Mouse (Mus musculus) forebrain, embryonic 13.5 days (tissue): ENCODE results near the gene H1f0. TPM values are rescaled to one million over a fixed set of nuclear protein-coding genes. Genes with fewer than 3 reads are reported as not detected.

Source experiments
- ATAC-seq: fragments of 200-750 bp; cut with Nextera tagmentation; 2 replicates; pipeline ENCODE4 v1.8.0; 2017
- H3K27ac ChIP-seq: fragments of 300-500 bp; sonication (generic); 2 replicates; pipeline ENCODE4 v1.5.1; 2015; ENCODE audit warnings: inconsistent platforms, mild to moderate bottlenecking, moderate library complexity
- H3K27me3 ChIP-seq: fragments of 300-500 bp; sonication (generic); 2 replicates; pipeline ENCODE4 v1.6.1; 2015; ENCODE audit warnings: mild to moderate bottlenecking, inconsistent platforms
- H3K36me3 ChIP-seq: fragments of 300-500 bp; sonication (generic); 2 replicates; pipeline ENCODE4 v1.6.1; 2015; ENCODE audit warnings: mild to moderate bottlenecking, inconsistent platforms; ENCODE audit not compliant: poor library complexity, severe bottlenecking
- H3K4me1 ChIP-seq: fragments of 300-500 bp; sonication (generic); 2 replicates; pipeline ENCODE4 v1.6.1; 2015; ENCODE audit warnings: inconsistent platforms
- H3K4me2 ChIP-seq: fragments of 300-500 bp; sonication (generic); 2 replicates; pipeline ENCODE4 v1.6.1; 2015; ENCODE audit warnings: inconsistent platforms, mild to moderate bottlenecking, moderate library complexity
- H3K4me3 ChIP-seq: fragments of 300-500 bp; sonication (generic); 2 replicates; pipeline ENCODE4 v1.5.1; 2015; ENCODE audit warnings: mild to moderate bottlenecking, inconsistent platforms
- H3K9ac ChIP-seq: fragments of 300-500 bp; sonication (generic); 2 replicates; pipeline ENCODE4 v1.6.1; 2015; ENCODE audit warnings: mild to moderate bottlenecking, inconsistent platforms
- H3K9me3 ChIP-seq: fragments of 300-500 bp; sonication (generic); replicated peaks from 2 replicates; pipeline ENCODE4 v1.6.1; 2016; ENCODE audit warnings: inconsistent platforms
- WGBS: fragments of 180-500 bp; shearing (Covaris S2); methylation state at CpG from one replicate; pipeline ENCODE4 v1.1.7; 2015; 5-methylcytosine and 5-hydroxymethylcytosine counted together
- polyA plus RNA-seq: library from polyadenylated mRNA; unstranded; fragments of >200 nt; fragmentation: Nextera tagmentation; extraction: Ambion mirVana; gene quantifications from 2 replicates; pipeline ENCODE4 v1.2.1, GENCODE M21; 2015

H1f0 gene
- polyA plus RNA-seq, 1 experiment from 2014 or later = 569 TPM

GRCm38 (mm10) chr15:79042721-79043491 is 14.7 kb downstream of the H1f0 start:
- Histone ChIP-seq H3K9me3 (no peaks in the 10 kb centered on the region), H3K27me3 (peaks cover 66% of the 10 kb centered on the region), H3K27ac (no peak overlapping the region; the same call in 1 of the 2 replicates), H3K4me1 (peaks cover 27% of the 10 kb centered on the region), H3K4me3 (peak overlapping the region; percentile 53), H3K36me3 (no peaks in the 10 kb centered on the region), H3K9ac (peak overlapping the region; percentile 55), H3K4me2 (peak overlapping the region; percentile 80)
- ATAC-seq = 0 out of 2 replicates have a peak, but pooled peaks have one; percentile 28
- under 1% methylated on average over 91 of the region's 105 CpGs for WGBS

GRCm38 (mm10) chr15:79044837-79045236 is 16.6 kb downstream of the H1f0 start:
- Histone ChIP-seq H3K4me2 (no peak overlapping the region), H3K36me3 (no peaks in the 10 kb centered on the region), H3K9ac (no peak overlapping the region), H3K9me3 (no peaks in the 10 kb centered on the region), H3K4me3 (no peak overlapping the region), H3K4me1 (peaks cover 25% of the 10 kb centered on the region), H3K27me3 (peaks cover 60% of the 10 kb centered on the region), H3K27ac (no peak overlapping the region)
- WGBS = 4% methylated on average over 4 of the region's 4 CpGs
- no peak for ATAC-seq

GRCm38 (mm10) chr15:79048186-79048585 is 19.9 kb downstream of the H1f0 start:
- Histone ChIP-seq H3K27ac (no peak overlapping the region), H3K9me3 (no peaks in the 10 kb centered on the region), H3K4me2 (no peak overlapping the region), H3K4me3 (no peak overlapping the region), H3K27me3 (peaks cover 27% of the 10 kb centered on the region), H3K4me1 (peaks cover 16% of the 10 kb centered on the region), H3K36me3 (peaks cover 20% of the 10 kb centered on the region), H3K9ac (no peak overlapping the region)
- no peak for ATAC-seq
- 76% methylated on average over 4 of the region's 4 CpGs for WGBS

GRCm38 (mm10) chr15:79050160-79050845 is 22.1 kb downstream of the H1f0 start:
- no peaks in the 10 kb centered on the region for H3K9me3 ChIP-seq
- H3K27me3 ChIP-seq = peaks cover 6% of the 10 kb centered on the region; the same call in 1 of the 2 replicates
- no peak for ATAC-seq
- H3K4me3 ChIP-seq = no peak overlapping the region
- peaks cover 41% of the 10 kb centered on the region for H3K36me3 ChIP-seq
- 53% methylated on average over 9 of the region's 9 CpGs for WGBS
- H3K4me1 ChIP-seq = peaks cover 7% of the 10 kb centered on the region
- no peak overlapping the region for H3K4me2 ChIP-seq
- peak overlapping the region; percentile 2; the same call in 1 of the 2 replicates for H3K27ac ChIP-seq
- H3K9ac ChIP-seq = no peak overlapping the region

- peaks cover 7% of the 10 kb centered on the region for H3K4me1 ChIP-seq
- no peak overlapping the region for H3K27ac ChIP-seq
- H3K9me3 ChIP-seq = no peaks in the 10 kb centered on the region
- H3K4me2 ChIP-seq = no peak overlapping the region
- no peak for ATAC-seq
- H3K36me3 ChIP-seq = peaks cover 48% of the 10 kb centered on the region
- 91% methylated on average over 2 of the region's 2 CpGs for WGBS
- no peak overlapping the region for H3K4me3 ChIP-seq
- H3K9ac ChIP-seq = no peak overlapping the region
- peaks cover 6% of the 10 kb centered on the region; the same call in 1 of the 2 replicates for H3K27me3 ChIP-seq
Measured at GRCm38 (mm10) chr15:79050964-79051363, 22.7 kb downstream of the H1f0 start.

- H3K27ac ChIP-seq = no peak overlapping the region
- H3K27me3 ChIP-seq = peaks cover 3% of the 10 kb centered on the region; the same call in 1 of the 2 replicates
- no peak overlapping the region for H3K4me2 ChIP-seq
- no peaks in the 10 kb centered on the region for H3K9me3 ChIP-seq
- H3K36me3 ChIP-seq = peaks cover 55% of the 10 kb centered on the region
- 83% methylated on average over 13 of the region's 13 CpGs for WGBS
- H3K4me3 ChIP-seq = no peak overlapping the region
- ATAC-seq = no peak
- no peak overlapping the region for H3K9ac ChIP-seq
- H3K4me1 ChIP-seq = peaks cover 7% of the 10 kb centered on the region
Measured at GRCm38 (mm10) chr15:79051461-79052360, 23.5 kb downstream of the H1f0 start.

- H3K27me3 ChIP-seq = no peaks in the 10 kb centered on the region
- 90% methylated on average over 2 of the region's 2 CpGs for WGBS
- no peak for ATAC-seq
Measured at GRCm38 (mm10) chr15:79052366-79052765, 24.1 kb downstream of the H1f0 start.

GRCm38 (mm10) chr15:79056601-79057000 is 28.4 kb downstream of the H1f0 start:
- Histone ChIP-seq H3K27me3 (no peaks in the 10 kb centered on the region), H3K9me3 (no peaks in the 10 kb centered on the region), H3K27ac (no peak overlapping the region), H3K36me3 (peaks cover 94% of the 10 kb centered on the region), H3K9ac (no peak overlapping the region), H3K4me2 (no peak overlapping the region), H3K4me3 (no peak overlapping the region), H3K4me1 (peaks cover 9% of the 10 kb centered on the region)
- 91% methylated on average over 7 of the region's 7 CpGs for WGBS
- ATAC-seq = no peak

More at GRCm38 (mm10) chr15:79052366-79052765, 24.1 kb downstream of the H1f0 start:
- H3K4me2 ChIP-seq = no peak overlapping the region
- peaks cover 62% of the 10 kb centered on the region for H3K36me3 ChIP-seq
- no peaks in the 10 kb centered on the region for H3K9me3 ChIP-seq
- H3K4me3 ChIP-seq = no peak overlapping the region
- H3K27ac ChIP-seq = no peak overlapping the region
- H3K4me1 ChIP-seq = peaks cover 7% of the 10 kb centered on the region
- H3K9ac ChIP-seq = no peak overlapping the region

GRCm38 (mm10) chr15:79057850-79058249 is 29.6 kb downstream of the H1f0 start:
- Histone ChIP-seq H3K27me3 (no peaks in the 10 kb centered on the region), H3K27ac (no peak overlapping the region; the same call in 1 of the 2 replicates), H3K9me3 (no peaks in the 10 kb centered on the region), H3K4me1 (peaks cover 15% of the 10 kb centered on the region), H3K9ac (no peak overlapping the region), H3K4me3 (no peak overlapping the region), H3K4me2 (no peak overlapping the region), H3K36me3 (peaks cover 82% of the 10 kb centered on the region)
- no peak for ATAC-seq
- WGBS = 84% methylated on average over 6 of the region's 6 CpGs

GRCm38 (mm10) chr15:79060887-79061565 is 32.8 kb downstream of the H1f0 start:
- Histone ChIP-seq H3K4me3 (peak overlapping the region; percentile 80; the same call in 1 of the 2 replicates), H3K4me2 (peak overlapping the region; percentile 77), H3K27ac (no peak overlapping the region), H3K9ac (0 out of 2 replicates have a peak overlapping the region, but pooled peaks have one; percentile 88), H3K4me1 (peaks cover 20% of the 10 kb centered on the region), H3K36me3 (peaks cover 50% of the 10 kb centered on the region), H3K27me3 (no peaks in the 10 kb centered on the region), H3K9me3 (no peaks in the 10 kb centered on the region)
- no peak for ATAC-seq
- 82% methylated on average over 14 of the region's 14 CpGs for WGBS
